In the genomic region with DNA sequence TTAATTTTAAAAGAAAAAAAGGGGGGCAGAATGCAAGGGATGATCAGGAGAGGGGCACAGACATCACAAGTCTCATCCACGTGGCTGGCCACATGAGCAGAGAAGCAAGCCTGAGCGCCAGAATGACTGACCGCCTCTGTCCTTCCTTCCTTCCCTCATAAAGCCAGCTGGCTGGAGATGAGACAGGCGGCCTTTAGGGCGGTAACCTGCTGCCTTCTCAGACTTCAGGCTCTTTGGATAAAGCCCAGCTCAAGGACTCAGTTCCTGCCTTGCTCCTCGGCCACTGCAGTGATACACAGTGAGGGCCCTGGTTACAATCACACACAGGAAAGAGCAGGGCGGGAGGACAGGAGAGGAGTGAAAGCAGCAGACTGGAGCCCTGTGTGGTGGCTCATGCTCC, we compare ENCODE assay signal across 10 mouse cellular contexts. TPM values are rescaled to one million over a fixed set of nuclear protein-coding genes. Genes with fewer than 3 reads are reported as not detected.
DNase-seq lines count a peak whose midpoint lies in the region; ATAC-seq and TF ChIP-seq lines count a peak whose summit lies in the region.
"Had no signal": no experiment of that assay in that cellular context is flagged by ENCODE, and none has a peak within 500 bp of the region (broad histone marks: within the 10 kb centered on the region; RNA-seq: fewer than 3 reads in every experiment).

No protein-coding gene starts in this region.

- 0 out of 4 replicates have a peak overlapping the region, but pooled peaks of 1 of the 2 experiments have one; percentile 11 for H3K4me3 ChIP-seq in ES-E14 (ENCODE audit: insufficient read depth in 1 of 2, low read depth in 1 of 2, low read length in 2 of 2, poor library complexity in 1 of 2, severe bottlenecking in 1 of 2)
- no peak overlapping the region for H3K4me3 ChIP-seq in heart, embryonic 15.5 days
- H3K4me3 ChIP-seq: forebrain, embryonic 10.5 days; midbrain, embryonic 12.5 days had no signal

- DNase-seq in ES-E14 (ENCODE audit: low read depth, low spot score), result no peak
- DNase-seq in adrenal gland, postnatal 25 days, result peak; percentile 74
- peak; percentile 80 to 85 for DNase-seq in lung, adult 18-20 months
- no peak for DNase-seq in thymus, postnatal 36 days
- no peak for DNase-seq in frontal cortex, postnatal 14 days (ENCODE audit: low spot score in 2 of 2)
- no peak for DNase-seq in thymus, postnatal 14 days

- peak; percentile 74 for ATAC-seq in heart, embryonic 15.5 days (replicated peaks; ENCODE audit: insufficient number of reproducible peaks, insufficient read depth, low FRiP score, low read depth)
- no peak for ATAC-seq in megakaryocyte-erythroid progenitor cell, adult 5-6 weeks (replicated peaks; ENCODE audit: low FRiP score, low TSS enrichment, poor library complexity, severe bottlenecking)

- no peaks in the 10 kb centered on the region for H3K27me3 ChIP-seq in heart, embryonic 15.5 days
- H3K27me3 ChIP-seq: midbrain, embryonic 12.5 days had no signal

- H3K36me3 ChIP-seq in ES-E14 (ENCODE audit: control insufficient read depth, insufficient read depth, low read length, poor library complexity, severe bottlenecking), result no peaks in the 10 kb centered on the region
- H3K36me3 ChIP-seq in heart, embryonic 15.5 days, result no peaks in the 10 kb centered on the region
- H3K36me3 ChIP-seq: forebrain, embryonic 10.5 days; midbrain, embryonic 12.5 days had no signal

- peak overlapping the region; percentile 40; the same call in 1 of the 2 replicates for H3K27ac ChIP-seq in ES-E14 (ENCODE audit: insufficient read depth, low read depth, low read length, poor library complexity, severe bottlenecking)
- peak overlapping the region; percentile 63 for H3K27ac ChIP-seq in heart, embryonic 15.5 days
- H3K27ac ChIP-seq: forebrain, embryonic 10.5 days; midbrain, embryonic 12.5 days had no signal

- peak overlapping the region; percentile 25 for H3K9ac ChIP-seq in ES-E14 (ENCODE audit: insufficient read depth, low read depth, low read length, poor library complexity, severe bottlenecking)
- no peak overlapping the region for H3K9ac ChIP-seq in heart, embryonic 15.5 days
- H3K9ac ChIP-seq: midbrain, embryonic 12.5 days had no signal

- H3K9me3 ChIP-seq in ES-E14 (ENCODE audit: control insufficient read depth, insufficient read depth, low read depth, low read length), result no peaks in the 10 kb centered on the region
- H3K9me3 ChIP-seq in heart, embryonic 15.5 days (replicated peaks), result no peaks in the 10 kb centered on the region
- H3K9me3 ChIP-seq: forebrain, embryonic 10.5 days; midbrain, embryonic 12.5 days had no signal

- 43% methylated on average over 7 of the region's 7 CpGs for WGBS in heart, embryonic 15.5 days

- in situ Hi-C loops in ES-E14 (cut with MboI; ENCODE audit: low sequenced_read_pairs in 2 of 2, unreplicated experiment in 2 of 2), result no loop called here

- H3K4me1 ChIP-seq in ES-E14 (ENCODE audit: control insufficient read depth in 2 of 2, insufficient read depth in 2 of 2, low read length in 2 of 2, poor library complexity in 1 of 2), result peaks cover 3 to 37% of the 10 kb centered on the region in 2 experiments; a peak in 2 of 4 replicates
- peaks cover 44% of the 10 kb centered on the region for H3K4me1 ChIP-seq in heart, embryonic 15.5 days (replicated peaks)

- no peak overlapping the region for H3K4me2 ChIP-seq in heart, embryonic 15.5 days
- H3K4me2 ChIP-seq: midbrain, embryonic 12.5 days had no signal

TF ChIP-seq in ES-E14, 5 proteins besides CTCF, POLR2A, EP300 and RAD21:
- no peak for TF ChIP-seq HCFC1 (IDR thresholded peaks at IDR 0.05; ENCODE audit: borderline replicate concordance, insufficient read depth, low read length)
- TF ChIP-seq ZC3H11A (IDR thresholded peaks at IDR 0.05; ENCODE audit: borderline replicate concordance, low read depth, low read length), result no peak
- no peak for TF ChIP-seq CHD2 (IDR thresholded peaks at IDR 0.05; ENCODE audit: low read depth, low read length)
- TF ChIP-seq ZNF384 (IDR thresholded peaks at IDR 0.05; ENCODE audit: low read depth, low read length), result no peak
- no peak for TF ChIP-seq MAFK (IDR thresholded peaks at IDR 0.05; ENCODE audit: insufficient read depth, low read depth, low read length)
TF ChIP-seq in ES-E14: peak in this region for 0.

RNA-seq across cellular contexts. Expression of gene Ptgis, which starts 13.8 kb away (rescaled TPM):
- total RNA-seq in ES-E14 (2012; rRNA removed), result 16.1 and 23.8 TPM in 2 replicates
- 17.7 and 24.9 TPM in 2 replicates for total RNA-seq in adrenal gland, postnatal 25 days (2021)
- 22.5 and 25.7 TPM in 2 replicates for polyA plus RNA-seq in heart, embryonic 15.5 days (2015; fragmentation: Nextera tagmentation; extraction: Ambion mirVana)
- total RNA-seq in megakaryocyte-erythroid progenitor cell, adult 5-6 weeks (2014; fragmentation: Nextera tagmentation), result not detected in 2 replicates
- total RNA-seq in megakaryocyte-erythroid progenitor cell, adult 5-6 weeks (2017), result not detected in 2 replicates

Comparison
In these comparisons a context has a peak if more than half of its experiments do, and no peak if none do; other contexts are left out.
1. DNase-seq: peak in adrenal gland, postnatal 25 days (single experiment) and lung, adult 18-20 months (2 of 2); none in ES-E14 (single experiment), thymus, postnatal 36 days (0 of 2), frontal cortex, postnatal 14 days (0 of 2) and thymus, postnatal 14 days (single experiment).
2. RNA of gene Ptgis, which starts 13.8 kb away (total RNA-seq): 17.7 to 24.9 TPM in adrenal gland, postnatal 25 days and 16.1 to 23.8 TPM in ES-E14; not detected in megakaryocyte-erythroid progenitor cell, adult 5-6 weeks; every median in the first group is over 10 times any median in the second.